In the genomic region with DNA sequence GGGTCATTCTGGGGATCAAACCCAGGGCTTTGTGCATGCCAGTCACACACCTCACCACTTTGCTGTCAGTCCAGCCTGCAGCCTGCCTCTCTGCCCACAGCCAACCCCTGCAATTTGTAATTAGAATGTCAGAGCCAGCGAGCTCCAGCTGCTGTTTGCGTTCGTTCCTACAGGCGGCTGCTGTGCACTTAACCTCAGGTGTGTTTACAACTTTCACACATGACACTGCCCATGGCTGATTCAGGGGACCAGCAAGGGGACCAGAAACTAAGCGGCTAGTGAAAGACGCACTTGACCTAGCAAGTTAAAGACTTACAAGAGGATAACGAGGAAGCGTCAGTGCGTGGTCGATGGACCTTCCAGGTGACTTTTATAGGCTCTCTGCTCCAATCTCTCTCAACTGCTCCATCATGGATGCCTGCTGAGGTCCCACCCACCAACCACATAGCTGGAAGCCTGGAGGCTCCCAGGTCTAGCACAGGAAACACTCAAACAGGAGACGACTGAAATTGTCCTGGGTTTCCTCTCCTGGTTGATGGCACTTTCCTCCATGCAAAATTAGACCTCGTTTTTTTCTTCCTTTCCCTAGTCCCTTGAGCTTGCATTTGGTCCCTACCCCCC, we compare ENCODE assay signal across 9 mouse cellular contexts. TPM values are rescaled to one million over a fixed set of nuclear protein-coding genes. Genes with fewer than 3 reads are reported as not detected.
DNase-seq lines count a peak whose midpoint lies in the region; ATAC-seq and TF ChIP-seq lines count a peak whose summit lies in the region.
"Had no signal": no experiment of that assay in that cellular context is flagged by ENCODE, and none has a peak within 500 bp of the region (broad histone marks: within the 10 kb centered on the region; RNA-seq: fewer than 3 reads in every experiment).

No protein-coding gene starts in this region.

- H3K27ac ChIP-seq in heart, adult 2 months = peak overlapping the region; percentile 61
- H3K27ac ChIP-seq in brown adipose tissue, adult 24 weeks (replicated peaks; ENCODE audit: low read depth, low read length) = no peak overlapping the region
- peak overlapping the region; percentile 49; the same call in 1 of the 2 replicates for H3K27ac ChIP-seq in kidney, embryonic 14.5 days (ENCODE audit: low read depth, low read length)
- H3K27ac ChIP-seq in liver, embryonic 16.5 days (ENCODE audit: low read length) = peak overlapping the region; percentile 81
- H3K27ac ChIP-seq in neural tube, embryonic 15.5 days (replicated peaks) = no peak overlapping the region; the same call in 1 of the 2 replicates

- intact Hi-C loops in heart, adult 2 months (cut with DNase I) = no loop called here
- intact Hi-C loops in heart, postnatal 36 days (cut with DNase I) = no loop called here

- TF ChIP-seq CTCF in heart, adult 2 months (IDR thresholded peaks at IDR 0.05) = 0 out of 2 replicates have a peak, but pooled peaks have one; percentile 9

- H3K4me1 ChIP-seq in heart, adult 2 months (ENCODE audit: control insufficient read depth, insufficient read depth, low read length) = peaks cover 5% of the 10 kb centered on the region
- peaks cover 9% of the 10 kb centered on the region for H3K4me1 ChIP-seq in brown adipose tissue, adult 24 weeks (ENCODE audit: control insufficient read depth, insufficient read depth, insufficient read length, low read length)
- peaks cover 21% of the 10 kb centered on the region for H3K4me1 ChIP-seq in kidney, embryonic 14.5 days (ENCODE audit: control insufficient read depth, insufficient read depth, low read length)
- peaks cover 3% of the 10 kb centered on the region for H3K4me1 ChIP-seq in liver, embryonic 16.5 days (ENCODE audit: control insufficient read depth, low read depth, low read length)
- H3K4me1 ChIP-seq in neural tube, embryonic 15.5 days = peaks cover 20% of the 10 kb centered on the region

- peak overlapping the region; percentile 13; the same call in 1 of the 2 replicates for H3K4me2 ChIP-seq in kidney, embryonic 14.5 days (replicated peaks; ENCODE audit: low read depth, low read length)
- H3K4me2 ChIP-seq in liver, embryonic 16.5 days (ENCODE audit: low read depth, low read length) = peak overlapping the region; percentile 39
- no peak overlapping the region; the same call in 1 of the 2 replicates for H3K4me2 ChIP-seq in neural tube, embryonic 15.5 days

- H3K9ac ChIP-seq in heart, adult 2 months (ENCODE audit: low read depth, low read length) = no peak overlapping the region
- H3K9ac ChIP-seq in kidney, embryonic 14.5 days (ENCODE audit: low read depth, low read length) = no peak overlapping the region
- peak overlapping the region; percentile 7; the same call in 1 of the 2 replicates for H3K9ac ChIP-seq in liver, embryonic 16.5 days (ENCODE audit: low read depth, low read length)
- no peak overlapping the region for H3K9ac ChIP-seq in neural tube, embryonic 15.5 days (replicated peaks)

- TF ChIP-seq POLR2A in heart, adult 2 months (IDR thresholded peaks at IDR 0.05; ENCODE audit: insufficient read depth, low read depth, low read length) = no peak

- DNase-seq in heart, adult 2 months = no peak
- no peak for DNase-seq in heart, postnatal 36 days

- 41% methylated on average over 12 of the region's 12 CpGs for WGBS in heart, adult 2 months
- 20% methylated on average over 12 of the region's 12 CpGs for WGBS in kidney, embryonic 14.5 days
- WGBS in liver, embryonic 16.5 days (ENCODE audit: insufficient replicate concordance) = 41% methylated on average over 12 of the region's 12 CpGs
- WGBS in neural tube, embryonic 15.5 days = 34% methylated on average over 12 of the region's 12 CpGs

- no peak overlapping the region for H3K4me3 ChIP-seq in heart, adult 2 months
- 0 out of 2 replicates have a peak overlapping the region, but pooled peaks have one; percentile 17 for H3K4me3 ChIP-seq in brown adipose tissue, adult 24 weeks (ENCODE audit: insufficient read depth, low read depth, low read length)
- no peak overlapping the region for H3K4me3 ChIP-seq in kidney, embryonic 14.5 days (ENCODE audit: low read length)
- H3K4me3 ChIP-seq in liver, embryonic 16.5 days (ENCODE audit: low read depth, low read length) = peak overlapping the region; percentile 41
- H3K4me3 ChIP-seq in neural tube, embryonic 15.5 days (replicated peaks) = no peak overlapping the region

- H3K36me3 ChIP-seq in heart, adult 2 months (ENCODE audit: control insufficient read depth, insufficient read depth, low read length) = peaks cover 2% of the 10 kb centered on the region
- no peaks in the 10 kb centered on the region for H3K36me3 ChIP-seq in kidney, embryonic 14.5 days (ENCODE audit: control insufficient read depth, insufficient read depth, low read length)
- H3K36me3 ChIP-seq in liver, embryonic 16.5 days (ENCODE audit: control insufficient read depth, insufficient read depth) = no peaks in the 10 kb centered on the region
- no peaks in the 10 kb centered on the region for H3K36me3 ChIP-seq in neural tube, embryonic 15.5 days

- TF ChIP-seq EP300 in heart, adult 2 months (IDR thresholded peaks at IDR 0.05; ENCODE audit: insufficient read depth, low read depth, low read length) = no peak

- H3K79me2 ChIP-seq in heart, adult 2 months (replicated peaks; ENCODE audit: control insufficient read depth, insufficient read depth, low read length) = no peaks in the 10 kb centered on the region

- ATAC-seq in kidney, embryonic 14.5 days (ENCODE audit: low FRiP score, low TSS enrichment) = no peak
- ATAC-seq in liver, embryonic 16.5 days (ENCODE audit: low read depth) = no peak
- no peak for ATAC-seq in monocyte, adult 5-6 weeks (replicated peaks; ENCODE audit: insufficient number of reproducible peaks, low FRiP score, low TSS enrichment, poor library complexity, severe bottlenecking)
- ATAC-seq in neural tube, embryonic 15.5 days (ENCODE audit: low FRiP score) = no peak
- no peak for ATAC-seq in cerebellum, adult (ENCODE audit: insufficient number of reproducible peaks, low FRiP score, low TSS enrichment)

- H3K9me3 ChIP-seq in kidney, embryonic 14.5 days (ENCODE audit: control insufficient read depth, low read length) = no peaks in the 10 kb centered on the region
- no peaks in the 10 kb centered on the region for H3K9me3 ChIP-seq in liver, embryonic 16.5 days (replicated peaks; ENCODE audit: control insufficient read depth, low read length)
- no peaks in the 10 kb centered on the region for H3K9me3 ChIP-seq in neural tube, embryonic 15.5 days (replicated peaks)

- H3K27me3 ChIP-seq in heart, adult 2 months (ENCODE audit: control insufficient read depth, insufficient read depth, low read length) = no peaks in the 10 kb centered on the region
- no peaks in the 10 kb centered on the region for H3K27me3 ChIP-seq in kidney, embryonic 14.5 days (ENCODE audit: control insufficient read depth, insufficient read depth, low read length)
- peaks cover 6% of the 10 kb centered on the region for H3K27me3 ChIP-seq in liver, embryonic 16.5 days (ENCODE audit: control insufficient read depth, insufficient read depth, low read depth, low read length)
- H3K27me3 ChIP-seq in neural tube, embryonic 15.5 days (replicated peaks) = no peaks in the 10 kb centered on the region
- H3K27me3 ChIP-seq: CH12.LX had no signal

RNA-seq across cellular contexts. Expression of gene Ptms, which starts 5.4 kb away (rescaled TPM):
- total RNA-seq in heart, adult 2 months (2021) = 100 to 1,000 TPM; 154 to 163 TPM
- polyA plus RNA-seq in heart, adult 2 months (2012; rRNA removed) = 547 and 614 TPM in 2 replicates
- 100 to 1,000 TPM; 192 to 194 TPM for total RNA-seq in heart, postnatal 36 days (2021)
- polyA plus RNA-seq in brown adipose tissue, adult 24 weeks (2012; ENCODE audit: insufficient read depth, insufficient read length, missing spikeins) = 949 and 1,236 TPM in 2 replicates
- 219 and 295 TPM in 2 replicates for polyA plus RNA-seq in kidney, embryonic 14.5 days (2014; fragmentation: Nextera tagmentation; extraction: Ambion mirVana)
- polyA plus RNA-seq in liver, embryonic 16.5 days (2015; fragmentation: Nextera tagmentation; extraction: Ambion mirVana) = 42.3 and 49.6 TPM in 2 replicates
- total RNA-seq in monocyte, adult 5-6 weeks (2017) = 89.3 to 145 TPM (median 115 TPM) in 3 replicates
- polyA plus RNA-seq in neural tube, embryonic 15.5 days (2015; fragmentation: Nextera tagmentation; extraction: Ambion mirVana) = 637 and 745 TPM in 2 replicates

RNA-seq across cellular contexts. Expression of gene Mlf2, which starts 5.9 kb away (rescaled TPM):
- 100 to 1,000 TPM; 179 to 194 TPM for total RNA-seq in heart, adult 2 months (2021)
- 259 and 275 TPM in 2 replicates for polyA plus RNA-seq in heart, adult 2 months (2012; rRNA removed)
- 100 to 1,000 TPM; 195 to 197 TPM for total RNA-seq in heart, postnatal 36 days (2021)
- polyA plus RNA-seq in brown adipose tissue, adult 24 weeks (2012; ENCODE audit: insufficient read depth, insufficient read length, missing spikeins) = 238 and 301 TPM in 2 replicates
- polyA plus RNA-seq in kidney, embryonic 14.5 days (2014; fragmentation: Nextera tagmentation; extraction: Ambion mirVana) = 396 and 402 TPM in 2 replicates
- polyA plus RNA-seq in liver, embryonic 16.5 days (2015; fragmentation: Nextera tagmentation; extraction: Ambion mirVana) = 103 and 110 TPM in 2 replicates
- total RNA-seq in monocyte, adult 5-6 weeks (2017) = 46.8 to 65.2 TPM (median 56.4 TPM) in 3 replicates
- polyA plus RNA-seq in neural tube, embryonic 15.5 days (2015; fragmentation: Nextera tagmentation; extraction: Ambion mirVana) = 543 and 603 TPM in 2 replicates

RNA-seq across cellular contexts. Expression of gene Lag3, which starts 13.8 kb away (rescaled TPM):
- under 1 TPM; 0.32 to 0.34 TPM for total RNA-seq in heart, adult 2 months (2021)
- 0.29 and 0.47 TPM in 2 replicates for polyA plus RNA-seq in heart, adult 2 months (2012; rRNA removed)
- total RNA-seq in heart, postnatal 36 days (2021) = under 1 TPM; 0.19 to 0.43 TPM
- polyA plus RNA-seq in brown adipose tissue, adult 24 weeks (2012; ENCODE audit: insufficient read depth, insufficient read length, missing spikeins) = 12.2 and 15.1 TPM in 2 replicates
- 1.6 and 1.7 TPM in 2 replicates for polyA plus RNA-seq in kidney, embryonic 14.5 days (2014; fragmentation: Nextera tagmentation; extraction: Ambion mirVana)
- polyA plus RNA-seq in liver, embryonic 16.5 days (2015; fragmentation: Nextera tagmentation; extraction: Ambion mirVana) = 0.12 and 0.15 TPM in 2 replicates
- 0.68 TPM in 1 of 3 replicates, not detected in the others for total RNA-seq in monocyte, adult 5-6 weeks (2017)
- 3.2 and 3.5 TPM in 2 replicates for polyA plus RNA-seq in neural tube, embryonic 15.5 days (2015; fragmentation: Nextera tagmentation; extraction: Ambion mirVana)

RNA-seq across cellular contexts. Expression of gene Cd4, which starts 37.3 kb away (rescaled TPM):
- under 1 TPM; 0.34 to 0.57 TPM for total RNA-seq in heart, adult 2 months (2021)
- polyA plus RNA-seq in heart, adult 2 months (2012; rRNA removed) = 0.53 and 0.66 TPM in 2 replicates
- under 1 TPM; 0.72 to 0.76 TPM for total RNA-seq in heart, postnatal 36 days (2021)
- not detected in 2 replicates for polyA plus RNA-seq in brown adipose tissue, adult 24 weeks (2012; ENCODE audit: insufficient read depth, insufficient read length, missing spikeins)
- polyA plus RNA-seq in kidney, embryonic 14.5 days (2014; fragmentation: Nextera tagmentation; extraction: Ambion mirVana) = 0.16 TPM in 1 of 2 replicates, not detected in the other
- 0.11 and 0.14 TPM in 2 replicates for polyA plus RNA-seq in liver, embryonic 16.5 days (2015; fragmentation: Nextera tagmentation; extraction: Ambion mirVana)
- 3.1 to 5.2 TPM (median 4.0 TPM) in 3 replicates for total RNA-seq in monocyte, adult 5-6 weeks (2017)
- 0.17 and 0.61 TPM in 2 replicates for polyA plus RNA-seq in neural tube, embryonic 15.5 days (2015; fragmentation: Nextera tagmentation; extraction: Ambion mirVana)

RNA-seq across cellular contexts. Expression of gene Cops7a, which starts 40.1 kb away (rescaled TPM):
- 10 to 100 TPM; 83.2 to 99.8 TPM for total RNA-seq in heart, adult 2 months (2021)
- polyA plus RNA-seq in heart, adult 2 months (2012; rRNA removed) = 208 and 238 TPM in 2 replicates
- total RNA-seq in heart, postnatal 36 days (2021) = 10 to 100 TPM; 93.6 to 98.8 TPM
- 74.8 and 85.4 TPM in 2 replicates for polyA plus RNA-seq in brown adipose tissue, adult 24 weeks (2012; ENCODE audit: insufficient read depth, insufficient read length, missing spikeins)
- polyA plus RNA-seq in kidney, embryonic 14.5 days (2014; fragmentation: Nextera tagmentation; extraction: Ambion mirVana) = 144 and 162 TPM in 2 replicates
- 44.4 and 49.6 TPM in 2 replicates for polyA plus RNA-seq in liver, embryonic 16.5 days (2015; fragmentation: Nextera tagmentation; extraction: Ambion mirVana)
- total RNA-seq in monocyte, adult 5-6 weeks (2017) = 7.6 to 25.6 TPM (median 21.5 TPM) in 3 replicates
- 95.4 and 112 TPM in 2 replicates for polyA plus RNA-seq in neural tube, embryonic 15.5 days (2015; fragmentation: Nextera tagmentation; extraction: Ambion mirVana)

Comparison
In these comparisons a context has a peak if more than half of its experiments do, and no peak if none do; other contexts are left out.
1. H3K27ac ChIP-seq: peak in heart, adult 2 months (single experiment), kidney, embryonic 14.5 days (single experiment) and liver, embryonic 16.5 days (single experiment); none in brown adipose tissue, adult 24 weeks (single experiment) and neural tube, embryonic 15.5 days (single experiment).
2. H3K4me3 ChIP-seq: peak in brown adipose tissue, adult 24 weeks (single experiment) and liver, embryonic 16.5 days (single experiment); none in heart, adult 2 months (single experiment), kidney, embryonic 14.5 days (single experiment) and neural tube, embryonic 15.5 days (single experiment).